Mouse (Mus musculus) brain, embryonic 14.5 days (tissue): ENCODE data around the gene Kpna2. TPM values are rescaled to one million over a fixed set of nuclear protein-coding genes. Genes with fewer than 3 reads are reported as not detected.
"Not testable (repeated sequence)": the region's sequence is repeated elsewhere in the genome, so short reads cannot be mapped to it uniquely, and the experiment has no call there.

ENCODE experiments used
- DNase-seq: peaks from one replicate; pipeline ENCODE4 v3.0.0-alpha.2; 2011; ENCODE audit warnings: low read depth
- CTCF ChIP-seq: fragments of 200-500 bp; IDR thresholded peaks from 2 replicates; pipeline ENCODE4 v1.5.1; 2012; ENCODE audit warnings: inconsistent platforms, mild to moderate bottlenecking, moderate library complexity, borderline replicate concordance; ENCODE audit not compliant: insufficient read depth, insufficient read length; ENCODE audit errors: extremely low read depth
- POLR2A ChIP-seq: fragments of 200-500 bp; IDR thresholded peaks from 2 replicates; pipeline ENCODE4 v1.6.1; 2012; ENCODE audit warnings: mild to moderate bottlenecking, inconsistent platforms, borderline replicate concordance; ENCODE audit not compliant: poor library complexity, insufficient read depth, insufficient read length, severe bottlenecking; ENCODE audit errors: extremely low read depth
- polyA plus RNA-seq: library from polyadenylated mRNA; depleted of rRNA; stranded (reverse); fragments of >200 nt; gene quantifications from 2 replicates; pipeline ENCODE4 v1.2.3, GENCODE M21; 2012

Gene Kpna2
- polyA plus RNA-seq, 1 experiment: 125 TPM

- no peak for TF ChIP-seq POLR2A
- no peak for TF ChIP-seq CTCF
- no peak for DNase-seq
Measured at GRCm38 (mm10) chr11:107016893-107017292, 17.6 kb upstream of the Kpna2 start.

DNA sequence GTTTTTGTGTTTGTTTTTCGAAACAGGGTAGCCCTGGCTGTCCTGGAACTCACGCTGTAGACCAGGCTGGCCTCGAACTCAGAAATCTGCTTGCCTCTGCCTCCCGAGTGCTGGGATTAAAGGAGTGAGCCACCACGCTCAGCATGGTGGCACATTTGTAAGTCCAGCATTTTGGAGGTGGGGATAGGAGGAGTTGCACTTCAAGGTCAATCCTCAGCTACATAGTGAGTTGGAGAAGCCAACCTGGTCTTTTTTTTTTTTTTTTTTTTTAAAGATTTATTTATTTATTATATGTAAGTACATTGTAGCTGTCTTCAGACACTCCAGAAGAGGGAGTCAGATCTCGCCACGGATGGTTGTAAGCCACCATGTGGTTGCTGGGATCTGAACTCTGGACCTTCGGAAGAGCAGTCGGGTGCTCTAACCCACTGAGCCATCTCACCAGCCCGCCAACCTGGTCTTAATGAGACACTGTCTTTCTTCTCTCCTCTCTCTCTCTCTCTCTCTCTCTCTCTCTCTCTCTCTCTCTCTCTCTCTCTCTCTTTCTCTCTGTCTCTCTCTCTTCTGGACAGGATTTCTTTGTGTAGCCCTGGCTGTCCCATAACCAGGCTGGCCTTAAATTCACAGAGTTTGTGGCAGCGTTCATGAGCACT lies 16.3 kb upstream of the Kpna2 start:
- DNase-seq: not testable (repeated sequence)

DNA sequence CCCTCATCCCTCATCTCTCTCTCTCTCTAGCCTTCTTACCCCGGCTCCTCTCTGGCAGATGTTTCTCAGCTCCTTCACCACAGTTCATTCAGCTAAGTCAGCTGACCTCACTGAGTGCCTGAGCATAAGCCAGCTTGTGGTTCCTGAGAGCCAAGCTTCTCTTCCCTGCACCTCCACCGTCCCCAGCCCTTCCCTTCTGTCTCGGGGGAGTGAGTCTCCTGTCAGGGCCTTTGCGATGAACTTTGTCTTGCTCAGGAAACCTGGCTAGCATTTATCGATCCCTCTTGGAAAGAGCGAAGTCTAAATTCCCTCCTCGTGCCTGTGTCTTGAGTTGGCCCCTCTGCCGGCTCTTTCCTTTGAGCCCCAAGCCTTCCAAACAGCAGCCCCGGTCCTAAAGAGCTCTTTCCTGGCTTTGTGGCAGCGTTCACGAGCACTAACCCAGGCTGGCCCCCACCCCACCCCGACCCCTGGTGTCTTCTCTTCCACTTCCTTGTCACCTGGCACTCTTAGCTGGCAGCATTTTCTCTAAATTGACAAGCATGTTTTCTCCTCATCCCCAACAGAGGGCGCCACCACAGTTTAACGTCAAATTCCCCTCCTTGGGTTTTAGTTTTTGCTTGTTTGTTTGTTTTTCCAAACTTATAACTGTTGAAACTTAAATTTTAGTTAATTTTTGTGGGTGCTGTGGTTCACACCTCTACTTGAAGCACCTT lies 15.4 kb upstream of the Kpna2 start:
- peak; percentile 29 for DNase-seq
- TF ChIP-seq POLR2A: no peak
- peak; percentile 32; the same call in 1 of the 2 replicates for TF ChIP-seq CTCF

DNA sequence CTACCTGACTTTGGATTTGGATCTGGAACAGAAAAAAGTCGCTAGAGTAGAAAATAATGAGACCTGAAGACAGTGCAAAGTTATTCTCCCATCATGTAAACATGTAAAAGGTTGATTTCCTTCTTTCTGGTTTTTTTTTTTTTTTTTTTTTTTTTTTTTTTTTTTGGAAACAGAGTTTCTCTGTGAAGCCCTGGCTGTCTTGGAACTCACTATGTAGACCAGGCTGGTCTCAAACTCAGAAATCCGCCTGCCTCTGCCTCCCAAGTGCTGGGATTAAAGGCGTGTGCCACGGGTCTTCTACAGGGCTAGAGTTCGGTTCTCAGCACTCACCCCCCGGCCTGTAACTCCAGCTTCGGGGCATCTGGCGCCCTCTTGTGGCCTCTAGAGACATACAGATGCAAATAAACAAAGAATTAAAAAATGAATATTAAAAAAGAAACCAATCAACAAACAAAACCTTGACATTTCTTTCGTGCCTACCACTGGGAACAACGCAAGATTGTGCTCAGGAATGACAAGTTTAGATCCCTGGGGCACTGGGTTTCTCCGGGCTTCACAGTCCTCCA lies 14.8 kb upstream of the Kpna2 start:
- DNase-seq: no peak
- TF ChIP-seq CTCF (no peak), POLR2A (no peak)

DNA sequence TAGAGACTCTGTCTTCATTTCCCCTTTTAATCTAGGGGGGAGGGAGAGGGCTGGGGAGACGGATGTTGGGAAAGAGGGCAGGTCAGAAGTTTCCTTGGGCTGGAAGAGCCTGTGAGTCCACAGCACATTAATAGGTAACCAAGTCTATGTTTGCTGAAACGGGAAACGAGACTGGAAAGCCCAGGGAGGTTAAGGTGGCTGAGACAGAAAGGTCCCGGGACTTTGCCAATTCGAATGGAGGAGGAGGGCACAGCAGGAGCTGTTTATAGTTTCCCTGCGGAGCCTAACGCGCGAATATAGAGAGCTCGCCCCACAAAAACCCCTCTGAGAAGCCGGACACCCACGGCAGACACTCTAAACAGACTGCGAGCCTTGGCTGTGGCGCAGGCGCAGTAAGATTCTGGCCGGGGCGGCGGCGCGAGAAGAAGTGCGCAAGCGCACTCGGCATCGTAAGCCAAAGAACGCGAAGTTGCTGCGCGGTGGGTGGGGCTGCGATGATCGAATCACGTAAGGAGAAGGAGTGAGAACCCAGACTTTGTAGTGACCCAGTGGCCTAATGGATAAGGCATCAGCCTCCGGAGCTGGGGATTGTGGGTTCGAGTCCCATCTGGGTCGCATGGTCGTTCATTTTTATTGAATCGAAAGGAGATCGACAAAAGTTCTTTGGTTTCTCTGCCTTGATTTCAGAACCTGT lies 13.1 kb upstream of the Kpna2 start:
- DNase-seq: peak; percentile 98

GRCm38 (mm10) chr11:107011669-107012323 lies 12.5 kb upstream of the Kpna2 start:
- no peak for DNase-seq
- no peak for TF ChIP-seq CTCF
- no peak for TF ChIP-seq POLR2A

More for the DNA sequence above, 13.1 kb upstream of the Kpna2 start:
- peak; percentile 78; the same call in 1 of the 2 replicates for TF ChIP-seq POLR2A
- TF ChIP-seq CTCF: no peak

- no peak for DNase-seq
- no peak for TF ChIP-seq CTCF
- no peak for TF ChIP-seq POLR2A
Measured at GRCm38 (mm10) chr11:107011171-107011570, 11.8 kb upstream of the Kpna2 start.

DNA sequence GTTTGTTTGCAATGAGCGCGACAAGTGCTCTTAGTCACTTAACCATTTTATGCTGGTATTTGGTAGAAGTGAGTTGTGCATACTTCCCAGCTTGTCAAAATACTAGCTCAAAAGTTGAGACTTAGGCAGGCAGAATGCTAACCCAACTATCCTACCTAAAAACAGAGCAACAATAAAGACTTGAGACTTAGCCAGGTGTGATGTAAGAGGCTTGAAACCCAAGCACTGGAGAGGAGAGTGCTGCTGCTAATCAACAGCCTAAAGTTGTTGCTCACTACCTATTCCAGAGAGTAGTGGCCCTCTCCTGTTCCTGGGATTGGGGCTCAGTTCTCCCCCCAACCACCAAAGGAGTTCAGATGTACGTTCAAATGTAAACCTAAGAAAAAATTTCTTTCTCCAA lies 11.1 kb upstream of the Kpna2 start:
- DNase-seq: no peak
- TF ChIP-seq POLR2A: no peak
- TF ChIP-seq CTCF: no peak

DNA sequence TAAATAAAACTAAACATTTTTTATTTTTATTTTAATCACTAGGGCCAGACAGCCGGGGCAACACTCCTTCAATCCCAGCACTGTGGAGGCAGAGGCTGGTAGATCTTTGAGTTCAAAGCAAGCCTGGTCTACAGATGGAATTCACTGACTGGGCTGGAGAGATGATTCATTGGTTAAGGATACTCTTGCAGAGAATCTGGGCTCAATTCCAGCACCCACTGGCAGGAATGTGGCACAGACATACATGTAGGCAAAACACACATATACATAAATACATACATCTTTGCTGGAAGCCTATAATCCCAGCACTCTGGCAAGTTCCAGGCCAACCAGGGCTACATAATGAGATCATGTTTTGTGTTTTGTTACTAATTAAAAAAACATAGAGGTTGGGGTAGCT lies 6.2 kb upstream of the Kpna2 start:
- no peak for TF ChIP-seq POLR2A
- no peak for TF ChIP-seq CTCF
- DNase-seq: peak; percentile 65

DNA sequence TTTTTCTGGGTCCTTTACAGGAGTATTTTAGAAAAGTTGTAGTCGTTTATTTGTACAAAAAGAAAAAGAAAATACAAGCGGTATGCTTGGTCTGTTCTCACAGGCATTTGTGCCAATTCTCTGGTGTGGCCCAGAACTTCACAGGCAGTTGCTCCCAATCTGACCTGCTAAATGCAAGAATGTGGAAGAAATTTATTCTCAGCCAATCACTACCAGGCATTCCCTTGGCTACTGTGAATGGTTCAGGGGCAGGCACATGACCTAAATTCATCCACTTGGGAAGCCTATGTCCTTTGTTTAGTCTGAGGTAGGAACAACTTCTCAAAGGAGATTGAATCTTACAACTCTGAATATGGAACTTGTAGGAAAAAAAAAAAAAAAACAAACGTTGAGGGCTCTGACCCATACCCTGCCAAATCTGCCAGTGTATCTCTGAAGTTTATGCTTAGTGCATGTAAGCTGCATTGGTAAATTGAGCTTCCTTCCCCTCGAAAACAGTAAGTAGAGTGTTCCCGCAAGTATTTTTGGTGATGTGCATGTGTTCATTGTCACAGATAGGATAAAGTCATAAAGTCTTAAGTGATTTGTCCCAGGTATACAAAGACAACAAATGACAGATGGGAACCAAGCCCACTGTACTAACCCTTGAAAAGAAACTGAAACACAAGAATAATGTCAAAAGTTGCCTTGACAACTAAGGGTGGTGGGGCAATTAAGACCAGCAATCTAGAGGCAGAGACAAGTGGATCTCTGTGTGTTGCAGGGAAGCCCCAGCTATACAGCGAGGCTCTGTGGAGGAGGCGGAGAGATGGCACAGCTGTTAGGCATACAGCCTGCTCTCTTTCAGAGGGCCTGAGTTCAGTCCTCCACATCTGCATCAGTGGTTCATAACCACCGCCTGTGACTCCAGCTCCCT lies 2.7 kb upstream of the Kpna2 start:
- TF ChIP-seq POLR2A (no peak), CTCF (no peak)

DNA sequence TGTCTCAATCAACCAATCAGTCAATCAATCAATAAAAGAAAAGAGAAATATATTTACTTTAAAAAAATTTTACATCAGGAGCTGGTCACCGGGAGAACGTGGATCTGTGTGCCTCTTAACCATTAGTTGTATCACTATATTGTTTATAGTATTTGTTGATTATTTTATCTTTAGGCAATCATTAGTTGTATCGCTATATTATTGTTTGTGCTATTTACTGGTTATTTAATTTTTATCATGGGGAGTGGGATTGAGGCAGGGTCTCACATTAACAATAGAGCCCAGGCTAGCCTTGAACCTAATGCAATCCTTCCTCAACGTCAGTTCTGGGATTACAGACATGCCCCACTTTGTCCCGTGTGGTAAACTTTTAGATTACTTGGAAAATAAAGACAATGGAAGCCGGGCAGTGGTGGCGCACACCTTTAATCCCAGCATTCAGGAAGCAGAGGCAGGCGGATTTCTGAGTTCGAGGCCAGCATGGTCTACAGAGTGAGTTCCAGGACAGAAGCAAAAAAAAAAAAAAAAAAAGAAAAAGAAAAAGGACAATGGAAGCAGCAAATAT lies 690 bp upstream of the Kpna2 start:
- TF ChIP-seq CTCF (no peak), POLR2A (no peak)

More for the DNA sequence above, 2.7 kb upstream of the Kpna2 start:
- peak; percentile 82 for DNase-seq

More for the DNA sequence above, 690 bp upstream of the Kpna2 start:
- no peak for DNase-seq
